Mouse (Mus musculus) limb, embryonic 10.5 days (tissue): Measurements from ENCODE around the gene Morn3. TPM values are rescaled to one million over a fixed set of nuclear protein-coding genes. Genes with fewer than 3 reads are reported as not detected.
A peak's percentile ranks its signal among the peaks of the same experiment; 100 is the strongest.

Experiments
- DNase-seq: peaks from one replicate; pipeline ENCODE4 v3.0.0-alpha.2; 2017; ENCODE audit warnings: low spot score
- H3K27ac ChIP-seq: fragments of 300-500 bp; sonication (generic); 2 replicates; pipeline ENCODE4 v1.5.1; 2016; ENCODE audit warnings: mild to moderate bottlenecking
- H3K27me3 ChIP-seq: fragments of 300-500 bp; sonication (generic); 2 replicates; pipeline ENCODE4 v1.6.1; 2016; ENCODE audit warnings: low read depth, mild to moderate bottlenecking; ENCODE audit not compliant: poor library complexity, severe bottlenecking
- H3K36me3 ChIP-seq: fragments of 300-500 bp; sonication (generic); 2 replicates; pipeline ENCODE4 v1.6.1; 2016; ENCODE audit warnings: mild to moderate bottlenecking, moderate library complexity
- H3K4me1 ChIP-seq: fragments of 300-500 bp; sonication (generic); 2 replicates; pipeline ENCODE4 v1.6.1; 2016
- H3K4me3 ChIP-seq: fragments of 300-500 bp; sonication (generic); 2 replicates; pipeline ENCODE4 v1.5.1; 2016; ENCODE audit warnings: mild to moderate bottlenecking, moderate library complexity
- H3K9me3 ChIP-seq: fragments of 300-500 bp; sonication (generic); replicated peaks from 2 replicates; pipeline ENCODE4 v1.6.1; 2016; ENCODE audit warnings: mild to moderate bottlenecking
- WGBS: fragments of 180-500 bp; shearing (Covaris S2); methylation state at CpG from one replicate; pipeline ENCODE4 v1.1.7; 2016; 5-methylcytosine and 5-hydroxymethylcytosine counted together
- polyA plus RNA-seq: library from polyadenylated mRNA; unstranded; fragments of >200 nt; fragmentation: Nextera tagmentation; extraction: Ambion mirVana; gene quantifications from 2 replicates; pipeline ENCODE4 v1.2.1, GENCODE M21; 2016

Morn3 gene
- polyA plus RNA-seq, 1 experiment from 2014 or later, result not detected

DNA sequence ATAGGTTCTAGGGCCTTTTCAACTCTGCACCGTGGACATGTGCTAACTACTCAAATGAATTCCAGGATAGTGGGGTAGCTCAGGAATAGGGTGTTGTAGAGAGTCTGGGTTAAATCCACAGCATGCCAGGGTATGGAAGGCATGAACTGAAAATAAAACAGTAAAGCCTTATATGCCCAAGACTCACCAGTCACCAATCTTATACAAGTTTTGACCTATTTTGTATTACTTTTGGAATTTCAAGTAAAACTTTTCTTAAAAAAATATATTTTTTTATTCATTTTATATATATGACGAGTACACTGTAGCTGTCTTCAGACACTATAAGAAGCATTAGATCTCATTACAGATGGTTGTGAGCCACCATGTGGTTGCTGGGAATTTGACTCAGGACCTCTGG lies 53.0 kb downstream of the Morn3 start:
- 41% methylated on average over 2 of the region's 2 CpGs for WGBS
- peak overlapping the region; percentile 16 for H3K4me3 ChIP-seq
- peaks cover 54% of the 10 kb centered on the region for H3K4me1 ChIP-seq
- no peak for DNase-seq
- no peaks in the 10 kb centered on the region for H3K9me3 ChIP-seq
- H3K36me3 ChIP-seq, result peaks cover 20% of the 10 kb centered on the region
- H3K27me3 ChIP-seq, result no peaks in the 10 kb centered on the region
- H3K27ac ChIP-seq, result peak overlapping the region; percentile 82

DNA sequence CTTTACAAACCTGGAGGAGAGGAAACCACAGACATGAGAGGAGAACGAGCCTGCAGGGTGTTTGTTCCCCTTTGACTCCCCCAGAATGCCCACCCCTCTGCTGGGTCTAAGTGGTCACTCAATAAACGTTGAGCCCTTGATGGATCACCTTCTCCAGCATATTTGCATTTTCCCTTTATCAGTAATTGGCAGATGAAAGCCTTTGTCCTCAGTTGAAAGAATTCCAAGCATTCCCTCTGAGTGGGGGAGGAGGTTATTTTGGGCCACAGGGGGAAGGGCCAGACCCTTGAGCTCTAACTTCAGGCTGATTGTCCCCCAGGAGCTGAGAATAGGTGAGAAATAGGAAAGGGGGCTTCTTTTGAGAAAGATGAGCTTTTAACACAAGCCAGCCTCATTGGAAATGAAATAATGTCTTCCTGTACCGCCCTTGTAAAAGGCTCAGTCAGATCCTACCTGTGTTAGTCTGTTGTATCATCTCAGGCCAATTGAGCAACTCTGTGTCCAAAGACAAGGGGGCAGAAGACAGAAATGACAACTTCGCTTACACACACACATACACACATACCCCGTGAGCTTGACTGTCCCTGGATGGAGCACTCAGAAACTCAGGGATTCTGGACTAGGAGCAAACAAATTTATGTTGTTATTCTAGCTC lies 55.3 kb downstream of the Morn3 start:
- Histone ChIP-seq H3K4me3 (peak overlapping the region; percentile 88), H3K9me3 (no peaks in the 10 kb centered on the region), H3K36me3 (peaks cover 5% of the 10 kb centered on the region; the same call in 1 of the 2 replicates), H3K4me1 (peaks cover 71% of the 10 kb centered on the region), H3K27me3 (no peaks in the 10 kb centered on the region), H3K27ac (peak overlapping the region; percentile 98)
- WGBS, result 22% methylated on average over 5 of the region's 5 CpGs
- DNase-seq, result no peak

DNA sequence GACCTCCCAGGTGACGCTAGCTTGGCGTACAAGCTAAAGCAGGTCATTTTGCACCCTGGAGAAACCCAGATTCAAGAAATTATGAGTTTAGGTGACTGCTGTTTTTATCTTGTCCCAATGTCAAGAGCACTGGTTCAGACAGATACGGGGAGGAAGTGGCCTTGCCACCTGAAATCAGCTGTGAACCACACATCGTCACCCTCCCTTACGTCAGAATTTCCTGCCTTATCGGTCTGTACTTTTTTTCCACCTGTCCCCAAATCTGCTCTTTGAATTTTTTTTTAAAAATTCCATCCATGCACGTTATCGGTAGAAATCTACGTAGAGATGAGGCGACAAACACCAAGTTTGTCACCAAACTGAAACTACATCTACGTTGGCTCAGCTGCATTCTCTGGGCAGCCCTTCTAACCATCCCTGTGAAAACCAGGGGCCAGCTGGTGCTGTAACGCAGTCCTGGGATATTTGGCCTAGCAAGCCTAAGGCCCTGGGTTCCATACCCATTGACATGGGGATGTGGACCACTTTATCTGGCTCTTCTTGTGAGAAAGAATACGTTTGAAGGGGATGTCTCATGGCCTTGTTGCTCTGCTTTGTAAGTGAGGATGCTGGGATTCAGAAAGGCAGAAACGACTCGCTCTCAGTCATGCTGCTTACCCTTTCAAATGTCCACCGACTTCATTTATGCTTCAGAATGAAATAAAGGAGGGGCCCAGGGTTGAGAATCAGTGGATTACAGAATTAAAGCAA lies 56.2 kb downstream of the Morn3 start:
- H3K4me1 ChIP-seq, result peaks cover 80% of the 10 kb centered on the region
- peak overlapping the region; percentile 88 for H3K4me3 ChIP-seq
- WGBS, result 5% methylated on average over 16 of the region's 16 CpGs
- H3K27me3 ChIP-seq, result no peaks in the 10 kb centered on the region
- no peak for DNase-seq
- no peaks in the 10 kb centered on the region for H3K9me3 ChIP-seq
- peak overlapping the region; percentile 98 for H3K27ac ChIP-seq
- H3K36me3 ChIP-seq, result 0 out of 2 replicates have a peak, but pooled peaks cover under 1% of the 10 kb centered on the region

DNA sequence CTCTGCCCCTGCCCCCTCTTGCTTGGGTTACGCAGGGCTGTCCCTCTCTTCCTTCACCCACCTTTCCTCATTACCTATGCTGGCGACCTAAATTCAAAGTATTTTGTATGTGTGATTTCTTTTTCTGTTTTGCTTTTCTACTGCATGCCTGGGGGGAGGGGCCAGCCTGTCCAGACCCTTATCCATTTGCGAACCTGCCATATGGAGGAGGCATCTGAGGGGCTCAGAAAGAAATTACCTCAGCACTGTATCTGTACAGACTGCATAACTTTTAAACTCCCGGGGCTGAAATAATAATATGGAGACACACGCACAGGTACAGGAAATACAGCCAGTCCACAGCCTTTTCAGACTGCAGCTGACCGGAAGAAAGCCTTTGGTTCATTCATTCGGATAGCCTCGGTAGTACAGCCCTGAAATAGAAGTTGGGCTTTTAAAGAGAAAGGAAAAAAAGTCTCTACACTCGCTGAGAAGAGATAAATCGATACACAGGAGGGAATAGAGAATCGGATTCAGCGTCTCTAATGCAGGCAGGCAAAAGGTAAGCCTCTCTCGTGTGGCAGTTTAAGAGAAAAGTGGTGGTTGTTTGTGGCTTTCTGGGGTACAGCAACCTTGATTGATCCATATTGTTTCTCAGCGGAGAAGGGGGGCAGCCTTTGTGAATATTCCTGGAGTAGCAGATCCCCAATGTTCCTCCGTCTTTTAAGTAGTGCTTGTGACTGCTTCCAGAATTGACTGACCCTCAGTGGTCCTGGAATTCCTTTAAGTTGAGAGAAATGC lies 57.1 kb downstream of the Morn3 start, which contains the start of gene Kdm2b:
Gene Kdm2b (minus strand): TSS at position 273 of the 780 bp plus-strand sequence.
- Histone ChIP-seq H3K27me3 (no peaks in the 10 kb centered on the region), H3K4me3 (peak within 1 kb of the TSS; percentile 88), H3K36me3 (peaks cover 5% of the 10 kb centered on the region), H3K4me1 (peaks cover 82% of the 10 kb centered on the region), H3K27ac (peak within 1 kb of the TSS; percentile 98), H3K9me3 (no peaks in the 10 kb centered on the region)
- no peak for DNase-seq
- 1% methylated on average over 15 of the region's 15 CpGs for WGBS

DNA sequence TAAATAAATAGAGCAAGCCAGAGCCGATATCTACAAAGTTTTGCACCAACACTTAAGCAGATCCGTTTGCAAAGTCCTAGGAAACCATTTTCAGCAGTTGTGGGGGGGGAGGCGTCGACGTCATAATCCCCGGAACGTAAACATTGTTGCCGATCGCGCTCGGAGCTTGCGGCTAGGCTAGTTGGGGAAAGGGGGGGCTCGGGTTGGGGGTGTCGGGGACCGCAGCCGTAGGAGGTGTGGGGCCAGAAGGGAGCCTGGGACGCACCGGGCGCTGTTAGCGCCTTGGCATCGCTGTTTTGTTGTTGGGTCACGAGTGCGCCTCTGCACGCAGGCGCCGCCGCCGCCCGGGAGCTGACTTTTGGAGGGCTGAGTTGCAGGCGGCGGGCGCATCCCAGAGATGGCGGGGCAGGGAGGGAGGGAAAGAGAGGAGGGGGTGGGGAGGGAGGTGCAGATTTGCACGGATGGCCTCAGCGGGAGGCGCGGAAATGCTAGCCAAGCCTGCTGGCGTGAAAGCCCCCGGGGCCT lies 57.8 kb downstream of the Morn3 start:
- peak; percentile 82 for DNase-seq
- under 1% methylated on average over 39 of the region's 39 CpGs for WGBS
- Histone ChIP-seq H3K4me3 (peak overlapping the region; percentile 88), H3K27me3 (no peaks in the 10 kb centered on the region), H3K36me3 (peaks cover 11% of the 10 kb centered on the region), H3K4me1 (peaks cover 76% of the 10 kb centered on the region), H3K9me3 (no peaks in the 10 kb centered on the region), H3K27ac (peak overlapping the region; percentile 98)

DNA sequence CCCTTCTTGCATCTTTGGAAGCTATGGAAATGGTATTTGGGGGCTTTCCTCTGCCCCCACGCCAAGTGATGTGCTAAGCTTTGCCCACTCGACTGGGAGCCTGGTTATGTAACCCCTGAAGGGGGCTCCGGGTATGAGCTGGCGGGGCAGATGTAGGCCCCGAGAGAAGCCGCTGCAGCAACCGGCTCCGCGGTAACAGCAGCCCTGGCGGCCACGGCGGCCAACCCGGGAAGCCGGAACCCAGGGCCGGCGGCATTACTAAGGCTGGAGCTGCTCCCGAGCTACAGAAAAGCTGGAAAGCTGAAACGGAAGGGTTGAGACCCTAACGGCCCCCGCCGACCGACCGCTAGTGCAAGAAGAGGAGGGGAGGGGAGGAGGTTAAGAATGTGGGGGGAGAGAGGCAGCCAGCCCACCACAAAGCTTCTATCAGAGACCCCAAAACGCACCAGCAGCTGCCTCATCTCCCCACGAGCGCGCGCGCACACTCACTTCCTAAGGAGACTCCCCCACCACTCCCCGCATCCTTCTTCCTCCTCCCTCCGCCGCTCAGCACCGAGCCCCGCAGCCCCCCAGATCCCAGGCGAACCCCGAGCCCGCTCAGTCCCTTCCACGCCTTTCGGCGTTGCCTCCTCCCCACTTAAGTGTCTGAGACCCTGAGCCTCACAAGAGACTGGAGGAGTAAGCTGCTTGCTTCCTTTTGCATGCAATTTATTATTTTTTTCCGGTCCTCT lies 58.6 kb downstream of the Morn3 start:
- H3K27me3 ChIP-seq, result no peaks in the 10 kb centered on the region
- H3K36me3 ChIP-seq, result peaks cover 19% of the 10 kb centered on the region
- H3K4me3 ChIP-seq, result peak overlapping the region; percentile 88
- no peaks in the 10 kb centered on the region for H3K9me3 ChIP-seq
- under 1% methylated on average over 41 of the region's 41 CpGs for WGBS
- peak overlapping the region; percentile 98 for H3K27ac ChIP-seq
- peaks cover 69% of the 10 kb centered on the region for H3K4me1 ChIP-seq
- DNase-seq, result peak; percentile 76

DNA sequence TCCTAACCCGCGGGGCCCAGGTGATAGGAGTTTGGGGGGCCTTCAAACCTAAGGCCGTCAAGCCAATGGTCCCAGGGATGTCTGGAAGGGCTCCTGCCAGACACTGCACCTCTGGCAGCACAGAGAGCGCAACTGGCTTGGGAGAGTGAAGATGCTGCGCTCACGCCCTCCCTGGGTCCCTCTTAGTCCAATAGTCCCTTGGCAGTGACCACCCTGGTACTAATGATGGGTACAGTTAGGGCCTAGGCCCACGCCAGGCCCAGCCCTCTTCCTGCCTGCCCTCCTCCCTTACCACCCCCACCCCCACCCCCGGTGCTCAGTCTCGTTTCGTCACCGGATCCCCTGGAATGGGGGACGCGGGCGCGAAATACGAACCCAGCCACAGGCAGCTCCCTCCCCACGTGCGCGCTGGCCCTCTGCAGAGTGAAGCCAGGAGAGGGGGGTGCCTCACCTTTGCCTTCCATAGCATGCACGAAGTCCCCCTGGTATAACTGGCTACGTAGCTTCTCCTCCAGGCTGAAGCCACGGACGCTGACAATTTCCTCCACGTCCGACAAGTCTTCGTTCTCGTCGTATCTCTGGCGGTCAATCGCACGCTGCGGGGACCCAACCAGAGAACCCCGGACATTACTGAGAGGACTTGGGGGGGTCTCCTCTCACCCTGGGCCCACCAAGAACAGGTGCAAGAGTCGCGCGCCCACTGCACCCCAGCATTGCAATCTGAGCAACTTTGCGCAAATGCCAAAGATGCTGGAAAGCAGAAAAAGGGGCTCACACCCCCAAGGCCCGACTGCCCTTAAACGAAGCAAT lies 59.4 kb downstream of the Morn3 start:
- DNase-seq, result peak; percentile 76
- Histone ChIP-seq H3K36me3 (peaks cover 25% of the 10 kb centered on the region), H3K9me3 (no peaks in the 10 kb centered on the region), H3K27ac (peak overlapping the region; percentile 98), H3K4me3 (peak overlapping the region; percentile 88), H3K27me3 (no peaks in the 10 kb centered on the region), H3K4me1 (peaks cover 66% of the 10 kb centered on the region)
- 2% methylated on average over 39 of the region's 39 CpGs for WGBS

DNA sequence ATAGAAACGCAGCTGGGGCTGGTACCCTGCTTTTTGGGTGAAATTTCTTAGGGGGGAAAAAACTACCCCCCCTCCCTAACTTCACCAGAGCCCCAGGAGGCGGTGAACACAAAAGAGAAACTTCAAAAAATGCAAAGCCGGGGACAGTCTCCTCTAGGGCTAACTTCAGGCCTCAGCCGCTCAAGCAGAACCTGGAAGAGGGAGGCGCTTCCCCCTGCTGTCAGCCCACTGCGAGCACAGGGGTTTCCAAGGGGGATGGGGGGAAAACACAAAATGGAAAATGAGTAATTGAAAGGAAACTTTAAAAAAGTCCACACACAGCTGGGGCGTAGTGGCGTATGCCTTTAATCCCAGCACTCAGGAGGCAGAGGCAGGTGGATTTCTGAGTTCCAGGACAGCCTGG lies 60.7 kb downstream of the Morn3 start:
- DNase-seq, result no peak
- WGBS, result 35% methylated on average over 8 of the region's 8 CpGs
- Histone ChIP-seq H3K27ac (peak overlapping the region; percentile 57; the same call in 1 of the 2 replicates), H3K27me3 (no peaks in the 10 kb centered on the region), H3K9me3 (no peaks in the 10 kb centered on the region), H3K4me3 (peak overlapping the region; percentile 27), H3K36me3 (peaks cover 39% of the 10 kb centered on the region), H3K4me1 (peaks cover 56% of the 10 kb centered on the region)

Other genes starting within 250 kb of the Morn3 start
- 489 and 505 TPM in 2 replicates for gene Anapc5, start 225.7 kb downstream of the Morn3 start, polyA plus RNA-seq
- gene Rnf34, start 197.0 kb downstream of the Morn3 start, polyA plus RNA-seq, result 42.4 and 49.4 TPM in 2 replicates
- 108 and 115 TPM in 2 replicates for gene Kdm2b, start 57.2 kb downstream of the Morn3 start, polyA plus RNA-seq
- gene Orai1, start 31.9 kb downstream of the Morn3 start, polyA plus RNA-seq, result 10.2 and 11.5 TPM in 2 replicates
- 9.7 and 12.4 TPM in 2 replicates for gene Tmem120b, start 21.4 kb upstream of the Morn3 start, polyA plus RNA-seq
- 1.8 and 2.0 TPM in 2 replicates for gene Rhof, start 85.7 kb upstream of the Morn3 start, polyA plus RNA-seq
- gene Setd1b, start 95.2 kb upstream of the Morn3 start, polyA plus RNA-seq, result 9.4 and 10.6 TPM in 2 replicates
- 90.1 and 92.0 TPM in 2 replicates for gene Psmd9, start 122.4 kb upstream of the Morn3 start, polyA plus RNA-seq
- gene Hpd, start 135.7 kb upstream of the Morn3 start, polyA plus RNA-seq, result not detected in 2 replicates
- gene Wdr66, start 205.1 kb upstream of the Morn3 start, polyA plus RNA-seq, result 0.16 and 0.20 TPM in 2 replicates